Mouse (Mus musculus) cerebellum, adult 18-20 months (tissue): ENCODE data around the gene Rhobtb1.

Experiments
- DNase-seq, 2 experiments: peaks; one replicate each; pipeline ENCODE4 v3.0.0; 2021

The Rhobtb1 gene

DNA sequence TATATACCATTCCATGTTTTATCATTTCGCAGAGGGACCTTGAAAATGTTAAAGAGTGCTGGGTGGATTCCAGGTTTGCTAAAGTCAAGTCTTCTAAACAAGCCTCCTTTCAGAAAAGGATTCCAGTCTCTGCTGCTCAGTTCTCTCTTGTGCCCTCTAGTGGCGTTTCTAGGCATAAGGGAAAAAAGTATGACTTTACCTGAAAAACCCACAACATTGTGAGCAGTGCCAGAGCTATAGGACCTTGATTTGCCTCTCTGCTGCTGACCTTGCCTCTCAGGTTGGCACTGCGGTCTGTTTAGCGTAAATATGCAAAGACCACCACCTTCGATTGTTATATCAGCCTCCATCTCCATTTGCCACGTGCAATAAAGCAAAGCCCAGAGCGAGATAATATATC, 13.9 kb downstream of the Rhobtb1 start:
- DNase-seq = peak in 1 of 2 experiments; percentile 9

DNA sequence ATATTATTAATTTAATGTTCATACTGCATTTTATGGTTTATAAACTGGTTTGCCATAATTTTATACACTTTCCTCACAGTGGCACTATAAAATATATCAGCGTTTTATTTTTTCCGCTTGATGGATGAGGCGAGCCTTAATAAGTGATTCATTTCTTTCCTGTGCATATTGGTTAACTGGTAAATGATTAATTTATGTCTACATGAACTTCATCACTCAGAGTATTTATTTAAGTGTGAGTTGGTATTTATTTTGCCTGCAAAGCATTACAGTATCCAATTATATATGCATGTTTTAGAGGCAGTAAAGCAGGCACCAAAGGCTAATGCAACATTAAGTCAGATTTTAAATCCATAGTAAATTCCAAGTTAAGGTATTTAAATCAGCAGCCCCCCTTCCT, 14.6 kb downstream of the Rhobtb1 start:
- no peak for DNase-seq

DNA sequence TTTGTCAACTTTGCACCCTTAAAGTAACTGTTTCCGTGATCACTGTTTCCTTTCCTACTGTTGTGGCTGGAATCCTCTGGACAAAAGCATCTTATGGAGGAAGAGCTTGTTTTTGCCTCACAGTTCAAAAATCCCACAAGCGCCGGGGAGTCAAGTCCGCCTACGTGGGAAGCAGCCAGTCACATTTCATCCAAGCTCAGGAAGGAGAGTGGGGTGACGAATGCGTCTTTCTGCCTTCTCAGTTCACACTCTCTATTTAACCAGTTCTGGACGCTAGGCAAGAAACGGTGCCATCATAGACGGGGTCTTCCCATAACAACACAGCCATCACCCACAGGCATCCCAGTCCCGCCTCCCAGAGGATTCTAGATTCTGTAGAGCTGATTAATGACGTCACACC, 15.3 kb downstream of the Rhobtb1 start:
- no peak for DNase-seq

DNA sequence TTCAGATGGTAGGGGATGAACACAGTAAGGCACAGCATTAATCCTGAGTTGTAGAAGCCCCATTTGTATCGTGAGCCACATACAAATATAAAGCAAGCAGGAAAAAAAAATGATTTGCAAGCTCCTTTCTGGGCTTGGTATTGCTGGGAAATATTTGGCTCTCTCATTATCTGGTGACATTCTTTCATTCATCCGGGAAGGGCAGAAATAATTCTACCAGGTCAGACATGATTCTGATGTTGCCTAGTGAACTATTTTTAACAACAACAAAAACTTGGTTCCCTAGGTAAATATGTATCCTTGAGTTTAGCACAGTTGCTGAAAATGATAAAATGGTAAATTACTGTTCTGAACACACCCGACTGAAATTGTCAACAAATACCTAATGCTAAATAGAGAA, 21.2 kb downstream of the Rhobtb1 start:
- no peak for DNase-seq

DNA sequence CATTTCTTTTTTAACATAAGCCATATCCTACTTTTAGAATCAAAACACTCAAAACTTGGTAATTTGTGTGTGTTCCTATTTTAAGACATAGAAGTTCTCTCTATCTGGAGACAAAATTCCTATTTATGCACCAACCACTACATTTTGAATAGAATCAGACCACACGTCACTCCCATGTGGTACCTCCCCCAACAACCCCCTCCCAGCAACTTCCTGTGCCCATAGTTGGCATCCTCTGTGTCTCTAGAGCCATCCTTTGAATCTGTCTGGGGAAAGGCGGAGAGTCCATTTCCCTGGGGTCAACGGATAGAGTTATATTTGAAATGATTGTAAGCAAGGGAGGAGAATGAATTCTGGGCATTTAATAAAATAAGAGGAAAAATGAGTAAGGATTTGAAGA, 24.9 kb downstream of the Rhobtb1 start:
- no peak for DNase-seq

DNA sequence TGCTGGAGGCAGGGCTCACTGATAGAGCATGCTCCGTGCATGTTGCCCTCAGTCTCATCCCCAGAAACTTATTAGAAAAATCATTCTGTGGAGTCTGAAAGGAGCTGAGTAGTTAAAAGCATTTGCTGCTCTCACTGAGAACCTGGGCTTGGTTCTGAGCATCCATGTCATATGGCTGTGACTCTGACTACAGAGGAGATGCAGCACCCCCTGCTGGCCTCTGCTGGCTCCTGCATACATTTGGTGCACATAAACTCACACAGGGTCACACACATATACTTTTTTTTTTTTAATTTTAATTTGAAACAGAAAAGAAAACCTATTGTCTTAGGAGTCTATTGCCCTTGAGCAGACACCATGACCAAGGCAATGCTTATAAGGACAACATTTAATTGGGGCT, 28.1 kb downstream of the Rhobtb1 start:
- DNase-seq = no peak

DNA sequence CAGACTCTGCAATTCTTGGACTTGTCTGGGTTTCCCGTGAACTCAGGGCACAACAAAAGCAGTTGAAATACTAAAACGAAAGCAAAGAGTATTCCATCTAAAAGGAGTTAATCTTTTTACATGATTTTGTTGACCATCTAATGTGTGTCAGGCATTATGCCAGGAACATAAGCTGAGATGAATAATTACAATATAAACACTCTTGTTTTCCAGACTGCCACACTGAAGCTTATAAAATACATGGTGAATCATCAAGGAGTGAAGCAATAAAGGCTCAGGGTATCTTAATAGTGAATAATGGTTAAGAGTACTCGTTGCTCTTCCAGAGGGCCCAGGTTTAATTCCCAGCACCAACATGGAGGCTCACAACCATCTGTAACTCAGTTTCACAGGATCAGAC, 29.8 kb downstream of the Rhobtb1 start:
- no peak for DNase-seq

DNA sequence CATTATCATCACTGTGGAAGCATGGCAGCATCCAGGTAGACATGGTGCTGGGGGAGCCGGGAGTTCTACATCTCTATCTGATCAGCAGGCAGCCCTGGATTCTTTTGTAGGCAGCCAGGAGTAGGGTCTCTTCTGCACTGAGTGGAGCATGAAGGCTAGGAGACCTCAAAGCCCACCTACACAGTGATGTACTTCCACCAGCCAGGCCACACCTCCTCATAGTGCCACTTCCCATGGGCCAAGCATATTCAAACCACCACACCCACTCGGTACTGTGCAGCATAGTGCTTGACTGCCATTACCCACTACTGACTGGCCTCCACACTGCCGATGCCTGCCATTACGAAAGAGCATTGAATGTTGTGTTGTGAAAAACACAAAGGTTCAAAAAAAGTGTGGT, 33.7 kb downstream of the Rhobtb1 start:
- DNase-seq = no peak

DNA sequence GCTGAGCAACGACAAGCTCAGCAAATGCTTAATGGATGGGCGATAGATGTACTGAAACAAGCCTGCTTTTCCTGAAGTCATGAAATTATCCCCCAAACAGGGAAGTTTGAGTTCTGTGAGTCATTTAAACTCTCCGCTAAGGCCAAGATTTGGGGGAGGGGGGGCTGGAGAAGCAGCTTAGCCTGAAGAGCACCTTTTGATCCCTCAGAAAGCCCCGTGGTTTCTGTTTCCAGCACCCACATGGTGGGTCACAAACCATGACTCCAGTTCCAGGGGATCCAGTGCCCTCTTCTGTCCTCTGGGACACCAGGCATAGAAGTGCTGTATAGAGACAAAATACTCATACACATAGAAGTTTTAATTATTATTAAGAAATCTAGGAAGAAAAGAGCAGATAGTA, 34.2 kb downstream of the Rhobtb1 start:
- DNase-seq = no peak

DNA sequence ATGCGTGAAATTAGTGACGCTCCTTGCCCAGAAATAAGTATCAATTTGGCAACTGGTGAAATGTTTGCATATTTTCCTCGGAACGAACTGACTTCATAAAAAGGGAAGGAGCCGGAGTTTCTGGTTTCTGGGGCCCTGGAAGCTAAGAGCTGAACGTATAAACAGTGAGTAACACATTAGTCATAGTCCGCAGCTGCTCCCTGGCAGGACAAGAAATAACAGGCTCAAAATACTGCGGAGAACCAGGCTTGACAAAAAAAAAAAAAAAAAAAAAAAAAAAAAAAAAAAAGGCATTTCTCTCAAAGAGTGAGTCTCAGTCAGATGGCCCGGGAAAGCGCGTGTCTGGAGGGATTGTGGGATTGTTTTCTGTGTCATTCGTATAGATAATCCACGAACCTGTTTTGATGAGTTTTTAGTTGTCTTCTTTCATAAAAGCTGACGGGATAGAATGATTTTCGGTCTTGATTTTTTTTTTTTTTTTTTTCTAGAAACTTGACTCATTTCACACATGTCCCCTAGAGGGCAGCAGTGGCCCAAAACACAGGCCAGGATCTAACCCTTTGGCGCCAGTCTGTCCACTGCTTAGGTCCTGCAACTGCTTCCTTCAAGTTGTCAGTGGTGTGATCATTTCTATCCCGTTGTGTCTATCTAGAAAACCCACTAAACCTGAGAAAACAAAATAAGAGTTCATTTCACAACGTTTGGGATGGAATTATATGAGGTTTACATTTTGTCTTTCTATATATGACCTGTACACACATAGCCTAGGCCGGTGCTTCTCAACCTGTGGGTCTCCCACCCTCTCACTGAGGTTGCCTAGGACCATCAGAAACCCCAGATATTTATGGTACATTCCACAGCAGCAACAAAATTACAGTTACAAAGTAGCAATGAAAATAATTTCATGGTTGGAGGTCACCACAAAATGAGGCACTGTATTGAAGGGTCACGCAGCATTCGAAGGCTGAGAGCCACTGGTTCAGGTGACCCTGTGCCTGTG, 35.0 kb downstream of the Rhobtb1 start:
- peak; percentile 50 to 71 for DNase-seq

DNA sequence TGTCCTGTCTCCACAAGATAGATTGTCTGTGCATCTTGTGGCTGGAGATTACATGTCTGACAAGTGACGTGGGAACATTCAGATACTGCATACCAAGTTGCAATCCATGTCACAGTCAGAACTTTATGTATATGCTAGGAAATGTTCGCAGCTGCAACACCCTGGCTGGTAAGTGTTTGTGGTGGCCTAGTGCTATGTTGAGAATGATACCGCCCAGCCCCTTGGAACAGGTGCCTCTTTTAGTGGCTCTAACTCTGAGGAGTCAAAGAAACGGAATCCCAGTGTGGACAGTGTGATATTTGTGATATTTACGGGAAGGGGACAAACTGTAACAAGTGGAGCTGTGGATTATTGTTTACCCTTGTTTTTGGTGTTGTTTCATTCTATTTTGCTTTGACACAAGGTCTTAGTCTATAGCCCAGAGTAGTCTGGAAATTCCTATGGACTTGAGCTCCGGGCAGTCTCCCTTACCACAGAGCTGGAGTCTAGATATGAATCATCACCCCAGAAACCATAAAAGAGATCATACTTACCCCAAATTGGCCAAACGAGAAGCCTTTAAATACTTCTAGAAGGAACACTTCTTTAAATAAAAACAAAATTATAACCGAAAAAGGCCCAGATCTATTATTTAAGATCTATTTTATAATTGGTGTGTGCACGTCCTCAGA, 36.7 kb downstream of the Rhobtb1 start:
- DNase-seq = no peak

DNA sequence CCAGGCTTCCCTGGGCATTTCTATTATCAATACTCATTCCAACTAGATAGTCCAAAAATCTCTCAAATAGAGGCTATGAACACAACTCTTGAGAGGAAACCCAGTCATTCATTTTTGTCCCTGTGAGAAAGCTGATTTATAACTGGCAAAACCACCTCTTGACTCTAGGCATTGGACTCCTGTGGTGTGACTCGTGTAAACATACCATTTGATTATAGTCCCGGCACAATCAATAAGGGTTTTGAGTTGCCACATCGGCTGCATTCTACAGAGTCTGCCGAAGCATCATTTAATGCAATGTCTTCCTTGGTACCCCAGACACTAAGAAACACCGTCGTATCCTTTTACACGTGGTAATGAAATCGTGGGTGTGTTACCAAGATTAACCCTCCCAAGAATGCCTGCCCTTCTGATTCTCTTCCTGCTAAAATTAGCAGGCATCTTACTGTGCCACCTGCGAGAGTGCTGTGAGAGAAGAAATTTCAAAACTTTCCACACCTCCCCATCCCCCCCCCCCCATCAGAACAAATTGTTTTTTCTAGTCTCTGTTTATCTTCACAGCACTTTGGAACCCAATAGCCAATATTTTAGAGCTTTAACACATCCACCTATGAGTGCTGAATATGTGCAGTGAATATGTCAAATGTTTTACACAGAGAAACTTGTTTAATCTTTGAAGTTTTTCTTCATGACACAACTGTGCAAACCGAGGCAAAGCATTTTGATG, 39.4 kb downstream of the Rhobtb1 start:
- DNase-seq = no peak

DNA sequence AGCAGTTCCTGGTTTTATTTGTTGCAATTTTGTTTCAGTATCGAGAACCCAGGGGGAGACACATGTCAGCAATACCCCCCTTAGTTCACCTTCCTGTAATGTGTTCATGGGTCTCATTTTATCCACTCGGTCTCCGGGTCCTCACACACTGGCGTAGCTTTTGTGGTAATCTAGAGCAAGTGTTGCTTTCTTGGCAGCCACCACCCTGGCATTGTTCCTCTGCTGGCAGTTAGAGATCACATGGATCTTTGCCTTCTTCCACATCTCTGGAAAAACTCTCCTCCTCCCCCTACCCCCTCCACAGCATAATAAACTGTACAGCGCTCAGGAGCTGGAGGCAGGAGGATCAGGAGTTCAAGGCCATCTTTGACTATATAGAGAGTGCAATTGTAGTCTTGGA, 41.0 kb downstream of the Rhobtb1 start:
- no peak for DNase-seq

DNA sequence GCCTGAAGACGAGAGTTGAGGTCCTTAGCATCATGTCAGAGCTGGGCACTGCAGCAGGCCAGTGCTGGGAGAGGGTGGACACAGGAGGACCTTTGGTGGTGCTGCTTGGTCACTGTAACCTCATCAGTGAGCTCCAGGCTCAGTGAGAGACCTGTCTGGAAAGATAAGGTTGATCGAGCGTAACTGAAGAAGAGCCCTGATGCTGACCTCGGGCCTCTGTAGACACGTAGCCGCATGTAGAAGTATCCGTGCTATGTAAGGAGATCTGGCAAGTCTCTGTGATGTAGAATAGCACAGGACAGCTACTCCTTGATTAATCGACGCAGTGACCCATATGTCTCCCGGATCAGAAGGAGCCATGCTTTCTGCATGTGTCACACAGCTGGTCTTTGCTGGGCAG, 42.5 kb downstream of the Rhobtb1 start:
- no peak for DNase-seq

DNA sequence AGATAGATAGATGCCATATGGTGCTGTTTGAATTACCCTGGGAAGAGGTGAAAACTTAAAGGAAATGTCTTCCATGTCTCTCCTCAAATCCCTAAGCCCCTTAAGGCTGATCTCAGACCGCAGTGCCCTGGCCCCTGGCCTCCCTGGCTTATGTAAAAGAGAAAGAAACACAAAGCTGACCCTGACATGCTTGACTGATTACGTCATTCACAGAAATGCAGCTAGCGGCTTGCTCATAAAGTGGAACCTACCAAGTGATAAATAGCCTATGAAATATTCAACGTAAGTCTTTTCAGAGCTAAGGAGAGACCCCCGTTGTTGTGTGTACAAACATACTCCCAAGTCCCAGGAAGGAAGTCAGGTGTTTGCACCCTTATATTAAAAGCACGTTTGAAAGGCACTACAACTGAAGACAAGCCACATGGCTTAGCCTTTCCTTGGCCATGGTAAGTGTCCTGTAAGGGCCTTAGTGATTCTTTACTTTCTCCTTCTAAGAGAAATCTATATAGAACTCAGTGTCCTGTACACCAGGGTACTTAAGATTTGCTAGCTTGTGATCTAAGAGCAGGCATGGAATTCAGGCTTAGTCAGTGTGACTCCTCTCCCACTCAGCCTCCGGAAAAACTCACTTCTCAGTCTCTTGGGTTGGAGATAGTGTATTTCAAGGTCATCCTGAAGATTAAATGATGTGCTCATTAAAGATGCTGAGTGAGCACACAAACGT, 53.6 kb downstream of the Rhobtb1 start:
- DNase-seq = no peak

DNA sequence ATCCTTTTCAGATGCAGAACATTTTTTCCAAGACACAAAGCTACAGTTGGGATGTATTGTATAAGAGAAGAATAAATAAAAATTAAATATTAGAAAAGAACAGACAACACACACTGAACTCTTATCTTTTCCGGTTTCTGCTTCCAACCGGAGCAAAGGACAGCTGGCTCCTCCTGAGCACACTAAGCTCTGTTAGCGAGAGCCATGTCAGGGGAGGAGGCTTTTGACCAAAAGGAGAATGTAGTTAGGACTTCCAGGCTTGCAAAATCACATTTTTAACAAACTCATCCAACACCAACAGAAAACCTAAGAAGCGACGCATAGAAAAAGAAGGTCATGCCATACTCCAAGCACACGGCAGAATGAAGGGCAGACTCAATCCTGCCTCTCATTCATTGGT, 54.8 kb downstream of the Rhobtb1 start:
- DNase-seq = no peak

DNA sequence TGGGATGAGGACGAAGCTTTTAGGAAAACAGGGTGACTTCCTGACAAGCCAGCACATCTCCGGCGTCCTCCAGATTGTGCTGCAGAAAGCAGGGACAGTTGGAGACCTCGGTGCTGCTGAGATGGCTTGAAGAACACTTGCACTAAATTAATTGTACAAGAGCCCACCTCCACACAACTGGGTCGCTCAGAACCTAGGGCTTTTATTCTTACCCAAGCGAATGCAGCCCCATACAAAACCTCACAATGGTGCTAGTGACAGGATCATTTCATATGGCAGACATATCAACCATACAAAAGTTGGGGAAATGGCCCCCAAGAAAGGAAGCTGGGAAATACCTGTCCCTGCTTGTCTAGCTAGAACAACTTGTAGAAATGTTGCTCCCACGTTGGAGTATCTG, 56.2 kb downstream of the Rhobtb1 start:
- no peak for DNase-seq

DNA sequence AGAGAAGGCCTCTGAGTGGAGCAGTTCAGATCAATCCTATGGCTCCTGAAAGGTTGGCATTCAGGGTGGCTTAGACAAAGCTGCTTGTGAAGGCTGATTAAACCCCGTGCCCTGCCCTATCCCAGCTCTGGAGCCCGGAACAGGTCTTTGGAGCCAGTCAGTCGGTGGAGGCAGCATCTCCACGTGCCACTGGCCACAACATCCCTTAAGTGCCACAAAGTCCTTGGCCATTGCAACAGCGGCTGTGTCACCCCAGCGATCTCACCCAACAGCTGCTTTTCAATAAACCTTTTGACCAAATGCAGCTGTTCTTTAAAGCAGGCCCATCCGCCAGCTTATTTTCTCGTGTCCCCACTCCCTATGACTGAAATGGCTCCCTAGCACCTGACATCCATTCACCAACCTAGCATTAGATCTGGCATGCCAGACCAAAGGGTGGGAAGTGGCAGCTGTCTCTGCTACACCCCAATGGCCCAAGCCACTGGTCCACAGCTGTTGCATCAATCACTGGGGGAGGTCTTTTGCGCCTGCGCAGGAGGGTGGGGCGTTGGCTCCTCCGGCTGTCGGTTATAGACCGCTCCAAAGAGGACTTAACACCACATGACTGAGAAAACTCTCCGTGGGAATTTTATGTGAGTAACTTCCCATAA, 56.9 kb downstream of the Rhobtb1 start:
- DNase-seq = no peak

DNA sequence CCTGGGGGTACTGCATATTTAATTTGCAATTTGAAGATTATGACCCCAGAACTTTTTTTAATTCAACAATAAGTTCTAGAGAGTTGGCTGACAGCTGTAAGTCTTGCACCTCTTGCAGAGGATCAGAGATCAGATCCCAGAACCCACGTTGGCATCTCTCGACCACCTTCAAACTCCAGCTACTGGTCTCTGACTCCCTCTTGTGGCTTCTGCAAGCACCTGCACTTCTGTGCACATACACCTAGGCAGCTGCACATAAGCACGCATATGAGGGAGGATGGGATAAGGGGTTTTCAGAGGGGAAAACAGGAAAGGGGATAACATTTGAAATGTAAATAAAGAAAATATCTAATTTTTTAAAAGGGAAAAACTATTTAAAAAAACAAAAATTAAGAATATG, 57.5 kb downstream of the Rhobtb1 start:
- no peak for DNase-seq

DNA sequence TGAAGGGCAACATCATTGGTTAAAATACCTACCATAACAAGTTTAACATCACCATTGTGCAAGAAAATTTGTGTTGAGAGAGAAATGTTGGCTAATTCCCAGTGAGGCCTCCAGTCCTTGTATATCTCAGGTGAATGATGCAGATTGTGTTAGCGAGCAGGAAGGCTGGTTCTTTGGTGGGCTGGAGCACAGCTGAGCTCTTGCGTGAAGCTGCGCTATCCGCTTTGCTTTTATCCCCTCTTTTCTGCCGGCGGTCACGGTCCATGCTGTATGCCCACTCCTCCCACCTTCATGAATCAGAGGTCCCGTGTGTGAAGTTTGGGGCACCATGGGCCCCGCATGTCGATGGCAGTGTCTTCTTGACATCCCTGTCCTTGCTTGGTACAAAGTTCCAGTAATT, 58.8 kb downstream of the Rhobtb1 start:
- no peak for DNase-seq

DNA sequence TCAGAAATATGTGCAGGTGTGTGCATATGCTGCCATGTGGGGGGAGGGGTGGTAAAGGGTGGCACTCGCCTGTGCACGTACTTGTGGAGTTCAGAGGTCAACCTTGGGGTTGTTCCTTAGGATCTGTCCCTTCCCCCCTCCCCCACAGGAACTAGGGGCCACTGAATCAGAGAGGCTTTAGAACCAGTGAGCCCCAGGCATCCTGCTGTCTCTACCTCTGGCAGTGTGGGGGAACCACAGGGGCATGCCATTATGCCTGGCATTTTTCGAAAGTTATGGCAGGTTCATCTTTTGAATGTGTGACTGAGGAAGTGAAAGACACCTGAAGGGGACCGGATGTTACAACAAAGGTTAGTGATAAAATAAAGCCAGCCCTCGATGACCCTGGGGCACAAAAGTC, 59.4 kb downstream of the Rhobtb1 start:
- DNase-seq = no peak

DNA sequence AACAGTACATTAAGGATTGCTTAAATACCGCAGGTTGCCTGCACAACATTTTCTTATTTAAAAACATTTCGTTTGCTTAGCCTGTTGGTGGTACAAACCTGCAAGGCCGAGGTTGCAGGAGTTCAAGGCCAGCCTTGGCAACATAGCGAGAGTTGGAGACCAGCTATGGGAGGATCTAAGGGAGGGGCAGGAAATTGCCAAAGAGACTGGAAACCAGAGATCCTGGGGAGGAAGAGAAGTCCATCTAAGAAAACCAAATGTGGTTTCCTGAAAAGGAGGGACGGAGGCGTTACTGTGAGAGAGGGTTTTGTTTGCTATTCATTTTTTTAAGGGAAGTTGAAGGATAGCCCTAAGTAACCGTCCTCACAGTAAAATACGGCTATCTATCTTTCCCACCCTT, 60.3 kb downstream of the Rhobtb1 start:
- no peak for DNase-seq
